Mouse (Mus musculus) olfactory bulb, adult 2 months (tissue): Measurements from ENCODE around the gene Sept6.

Experiments
- CTCF ChIP-seq: fragments of 200-500 bp; IDR thresholded peaks from 2 replicates; pipeline ENCODE4 v1.5.1; 2012; ENCODE audit warnings: low read depth, mild to moderate bottlenecking, low read length, moderate library complexity; ENCODE audit not compliant: insufficient read depth
- POLR2A ChIP-seq: fragments of 200-500 bp; IDR thresholded peaks from 2 replicates; pipeline ENCODE4 v1.6.1; 2012; ENCODE audit warnings: mild to moderate bottlenecking, low read depth, low read length, moderate library complexity; ENCODE audit not compliant: insufficient read depth

GRCm38 (mm10) chrX:37013870-37014269, 22.3 kb upstream of the Sept6 start:
- no peak for TF ChIP-seq POLR2A
- TF ChIP-seq CTCF, result no peak
